Mouse (Mus musculus): ENCODE data around the gene Vcl.

- no peak for TF ChIP-seq CTCF (IDR thresholded peaks at IDR 0.05; ENCODE audit: borderline replicate concordance, insufficient read depth, low read depth, low read length)
- no peak for TF ChIP-seq POLR2A (IDR thresholded peaks at IDR 0.05; ENCODE audit: borderline replicate concordance, insufficient read depth, low read length)
Observed at GRCm38 (mm10) chr14:20887541-20888085, 41.6 kb upstream of the Vcl start.

Measured in cerebellum, adult 2 months (tissue).